Mouse (Mus musculus): ENCODE results near the gene Cables2. TPM values are rescaled to one million over a fixed set of nuclear protein-coding genes. Genes with fewer than 3 reads are reported as not detected.

Cables2 gene
- total RNA-seq, 2 experiments from 2014 or later, result 10.9 TPM

DNA sequence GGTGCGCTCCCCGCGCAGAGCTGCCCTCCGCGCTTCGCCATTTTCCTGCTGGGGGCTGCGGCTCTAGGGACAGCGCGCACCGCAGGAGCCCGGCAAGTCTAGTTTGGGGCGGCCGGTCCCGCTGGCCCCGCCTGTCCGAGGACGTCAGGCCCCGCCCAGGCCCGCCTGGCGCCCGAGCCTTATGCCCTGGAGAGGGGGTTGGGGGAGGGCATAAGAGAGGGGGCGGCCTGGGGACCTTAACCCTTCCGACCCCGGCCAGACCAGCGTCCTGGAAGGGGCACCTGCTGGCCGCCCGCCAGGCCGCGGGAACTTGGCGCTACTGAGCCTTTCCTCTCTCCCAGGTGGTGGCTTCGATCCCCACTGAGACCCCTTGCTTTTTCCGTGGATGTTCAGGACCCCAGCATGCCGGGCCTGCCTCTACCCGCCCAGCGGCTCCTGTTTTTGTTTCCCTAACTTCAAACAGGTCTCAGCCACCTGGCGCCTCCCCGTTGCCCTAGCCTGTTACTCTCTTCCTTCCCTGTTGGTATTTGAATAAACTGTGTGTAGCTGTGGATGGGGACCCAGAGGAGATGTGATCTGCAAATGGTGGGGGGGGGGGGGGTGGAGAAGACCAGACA is 47.4 kb downstream of the Cables2 start, which contains the start of gene Lama5:
TSS of gene Lama5 (minus strand) at position 98 of the 617 bp plus-strand sequence.
- DNase-seq, result peak; percentile 78 to 84

DNA sequence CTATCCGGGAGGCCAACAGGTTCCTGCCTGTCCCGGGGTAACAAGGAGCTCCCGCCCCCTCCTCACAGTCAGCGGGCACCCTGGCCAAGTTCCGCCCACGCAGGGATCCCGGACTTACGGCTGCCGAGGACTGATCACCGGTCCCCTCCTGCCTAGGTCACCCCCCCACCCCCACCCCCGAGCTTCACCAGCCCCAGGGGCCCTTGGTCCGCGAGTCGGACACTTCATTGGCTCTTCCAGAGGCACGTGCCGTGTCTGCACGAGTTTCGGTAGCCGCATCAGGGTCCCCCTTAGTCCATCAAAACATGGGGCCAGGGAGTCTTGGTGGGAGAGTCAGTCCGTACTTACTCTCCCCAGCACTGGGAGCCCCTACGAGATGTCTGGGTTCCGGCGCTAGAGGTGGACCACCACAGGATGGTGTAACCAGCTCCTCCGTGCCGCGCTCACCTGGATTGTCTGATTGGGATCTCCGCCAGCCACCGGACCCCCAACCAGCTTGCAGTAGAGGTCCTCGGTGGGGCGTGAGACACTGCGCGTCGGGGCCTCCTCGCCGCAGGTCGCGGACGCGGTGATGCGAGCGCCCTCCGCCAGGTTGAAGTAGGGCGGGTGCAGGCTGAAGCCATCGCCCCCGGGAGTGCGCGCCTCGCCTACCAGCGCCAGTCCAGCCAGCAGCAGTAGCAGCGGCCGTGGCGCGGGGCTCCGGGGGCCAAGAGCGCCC is 48.1 kb downstream of the Cables2 start:
- DNase-seq, result peak; percentile 54 to 63

DNA sequence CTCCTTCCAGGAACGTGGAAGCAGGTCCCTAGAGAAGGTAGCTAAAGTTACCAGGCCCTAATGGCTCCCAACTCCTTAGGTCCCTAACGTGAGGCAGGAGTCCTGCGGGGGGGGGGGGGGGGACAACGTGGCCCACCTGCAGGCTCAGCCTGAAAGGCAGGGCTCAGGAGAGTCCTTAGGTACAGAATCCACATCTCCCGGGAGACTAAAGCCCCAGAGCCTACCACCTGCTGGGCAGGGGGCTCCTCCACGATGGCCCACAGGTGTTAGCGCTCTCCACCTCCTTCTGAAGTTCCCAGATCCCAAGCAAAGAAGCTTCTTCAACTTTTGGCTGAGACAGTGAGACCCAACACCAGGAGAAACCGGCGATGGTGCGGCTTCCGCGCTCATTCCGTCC is 48.7 kb downstream of the Cables2 start:
- no peak for DNase-seq

DNA sequence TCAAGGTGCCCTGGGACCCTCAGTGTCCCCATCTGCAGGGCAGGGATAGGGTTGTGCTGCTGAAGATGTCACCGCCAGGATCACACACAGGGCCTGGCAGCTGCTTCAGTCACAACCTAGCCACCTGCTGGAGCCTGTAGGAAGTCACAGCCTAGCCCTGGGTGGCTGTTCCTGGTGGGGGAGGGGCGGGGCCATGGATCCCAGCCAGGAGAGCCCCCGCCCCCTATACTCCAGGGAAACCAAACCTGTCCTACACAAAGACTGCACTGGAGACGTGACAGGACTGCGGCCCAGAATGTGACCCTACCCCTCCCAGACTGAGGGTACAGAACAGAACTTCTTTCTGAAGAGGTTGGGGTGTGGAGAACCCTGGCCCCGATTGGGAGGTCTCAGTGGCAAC is 51.0 kb downstream of the Cables2 start:
- peak in 1 of 2 experiments; percentile 40 for DNase-seq

- peak; percentile 32 to 47 for DNase-seq
These were observed 52.2 kb downstream of the Cables2 start for GRCm38 (mm10) chr2:180221051-180221450.

DNA sequence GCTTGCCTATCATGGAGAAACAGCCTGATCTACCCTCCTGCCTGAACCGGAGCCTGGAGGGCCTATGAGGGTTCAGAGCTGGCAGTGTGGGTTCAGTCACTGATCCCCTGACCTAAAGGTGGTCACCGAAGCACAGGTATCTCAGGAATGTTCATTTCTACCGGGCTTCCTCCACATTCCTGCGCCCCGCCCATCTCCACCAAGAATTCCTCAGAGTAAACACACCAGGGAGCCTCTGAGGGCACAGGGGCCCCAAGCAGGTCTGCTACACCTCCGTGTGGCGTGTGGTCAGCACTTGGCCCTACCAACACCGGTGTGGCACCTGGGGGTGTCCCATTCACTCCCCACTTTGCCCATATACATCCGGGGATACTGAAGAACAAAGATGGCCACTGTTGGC is 53.1 kb downstream of the Cables2 start:
- DNase-seq, result no peak

DNA sequence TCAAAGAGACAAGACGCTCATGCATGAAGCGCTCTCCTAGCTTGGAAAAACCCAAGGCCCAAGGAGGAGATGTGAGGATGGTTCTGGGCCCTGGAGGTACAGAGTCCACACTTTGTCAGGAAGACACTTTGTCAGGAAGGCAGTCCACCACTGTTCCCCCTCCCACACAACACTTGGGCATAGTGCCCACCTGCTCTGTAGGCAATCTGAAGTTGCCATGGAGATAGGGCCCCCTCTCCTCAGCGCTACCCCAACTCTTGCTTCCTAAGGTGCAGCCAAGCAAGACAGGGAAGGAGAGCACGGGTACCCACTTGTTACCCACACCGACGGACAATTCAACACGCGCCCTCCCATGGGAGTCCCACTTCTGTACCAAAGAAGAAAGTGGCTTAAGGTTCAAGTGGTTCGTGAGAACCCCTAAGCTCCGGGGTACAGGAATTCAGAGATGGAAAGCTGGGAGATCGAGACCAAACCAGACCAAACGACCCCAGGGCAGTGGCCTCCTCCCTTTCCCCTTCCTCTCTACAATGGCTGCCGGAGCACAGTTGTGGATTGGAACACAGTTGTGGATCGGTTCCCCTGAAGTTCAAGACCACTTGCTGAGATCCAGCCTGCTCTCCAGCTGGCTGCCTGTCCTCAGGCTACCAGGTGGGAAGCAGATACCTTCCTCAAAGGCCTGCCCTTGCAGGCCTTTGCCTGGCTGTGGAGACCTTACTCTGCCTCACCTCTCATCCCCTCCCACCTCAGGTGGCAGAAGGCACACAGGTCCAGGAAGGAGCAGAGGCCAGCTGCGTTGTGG is 54.0 kb downstream of the Cables2 start:
- no peak for DNase-seq

DNA sequence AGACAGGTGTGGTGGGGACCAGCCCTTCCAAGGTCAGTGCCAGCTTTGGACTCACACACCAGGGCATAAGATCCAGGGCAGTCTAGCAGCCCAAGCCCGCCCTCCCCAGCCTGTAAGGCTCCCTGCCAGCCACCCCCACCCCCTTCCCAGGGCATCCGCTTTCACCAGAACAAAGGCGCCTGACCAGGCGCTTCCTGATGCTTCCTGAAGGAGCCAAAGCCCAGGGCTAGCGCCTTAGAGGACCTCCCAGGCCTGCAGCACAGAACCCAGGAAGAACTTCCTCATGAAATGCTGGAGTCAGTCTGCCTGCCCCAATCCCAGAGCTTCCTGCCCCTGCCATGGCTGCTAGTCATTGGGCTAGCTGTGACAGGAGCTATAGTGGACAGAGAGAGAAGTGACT is 54.6 kb downstream of the Cables2 start:
- DNase-seq, result peak; percentile 57 to 72

DNA sequence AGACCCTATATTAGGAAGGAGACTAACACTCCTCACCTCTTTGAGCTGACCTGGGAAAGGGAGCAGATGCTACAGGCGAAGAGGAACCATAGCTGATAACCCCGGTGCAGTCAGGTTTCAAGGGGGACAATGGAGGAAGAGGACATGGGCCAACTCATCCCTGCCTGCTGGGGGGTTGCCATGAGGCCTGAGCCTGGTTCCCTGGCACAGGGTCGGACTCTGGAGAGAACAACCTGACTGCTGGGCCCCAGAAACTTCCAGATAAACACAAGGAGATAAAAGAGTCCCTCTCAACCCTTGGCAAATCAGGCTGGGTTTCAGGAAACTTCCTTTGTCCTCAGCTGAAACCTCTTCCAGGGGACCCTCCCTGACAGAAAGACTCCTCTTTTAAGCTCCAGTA is 55.1 kb downstream of the Cables2 start:
- DNase-seq, result peak in 1 of 2 experiments; percentile 35

GRCm38 (mm10) chr2:180217587-180217986 is 55.7 kb downstream of the Cables2 start:
- DNase-seq, result peak; percentile 90 to 91

DNA sequence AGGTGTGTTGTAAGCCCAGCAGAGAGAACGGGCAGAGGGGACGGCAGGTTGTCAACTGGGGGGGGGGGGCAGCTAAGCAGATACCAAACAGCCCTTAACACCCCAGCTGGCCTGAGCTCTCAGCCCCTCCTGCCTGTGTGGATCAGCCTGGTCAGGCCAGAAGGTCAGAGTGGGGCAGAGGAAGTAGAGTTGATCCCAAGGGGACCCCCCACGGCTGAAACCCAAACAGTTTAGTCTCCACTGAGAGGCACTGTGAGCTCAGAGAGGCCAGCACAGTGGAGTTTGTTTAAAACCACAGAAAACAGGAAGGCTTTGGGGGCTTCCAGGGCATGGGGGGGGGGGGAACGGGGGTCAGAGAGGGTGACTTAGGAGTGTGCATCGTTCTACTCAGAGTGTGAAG is 56.4 kb downstream of the Cables2 start:
- DNase-seq, result no peak

DNA sequence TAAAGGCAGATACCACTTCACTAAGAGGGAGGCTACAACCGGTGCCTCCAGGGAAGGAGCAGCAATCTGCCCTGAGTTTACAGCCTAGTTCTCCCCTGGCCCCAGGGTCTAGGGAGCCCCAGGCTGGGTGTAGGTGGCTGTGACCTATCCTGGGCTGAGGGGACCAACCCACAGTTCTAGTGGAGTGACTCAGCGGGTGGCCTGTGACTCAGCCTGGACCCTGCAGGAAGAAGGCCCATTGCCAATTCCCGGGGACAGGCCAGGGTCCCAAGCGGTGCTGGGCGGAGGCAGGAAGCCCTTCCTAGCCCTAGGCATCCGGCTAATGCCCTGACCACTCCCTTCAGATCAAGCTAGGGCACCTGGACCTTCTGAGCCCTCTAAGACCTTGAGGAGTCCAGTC is 57.3 kb downstream of the Cables2 start:
- peak in 1 of 2 experiments; percentile 82 for DNase-seq

GRCm38 (mm10) chr2:180215011-180215461 is 58.3 kb downstream of the Cables2 start:
- peak in 1 of 2 experiments; percentile 53 for DNase-seq

GRCm38 (mm10) chr2:180214352-180214978 is 58.8 kb downstream of the Cables2 start:
- DNase-seq, result no peak

DNA sequence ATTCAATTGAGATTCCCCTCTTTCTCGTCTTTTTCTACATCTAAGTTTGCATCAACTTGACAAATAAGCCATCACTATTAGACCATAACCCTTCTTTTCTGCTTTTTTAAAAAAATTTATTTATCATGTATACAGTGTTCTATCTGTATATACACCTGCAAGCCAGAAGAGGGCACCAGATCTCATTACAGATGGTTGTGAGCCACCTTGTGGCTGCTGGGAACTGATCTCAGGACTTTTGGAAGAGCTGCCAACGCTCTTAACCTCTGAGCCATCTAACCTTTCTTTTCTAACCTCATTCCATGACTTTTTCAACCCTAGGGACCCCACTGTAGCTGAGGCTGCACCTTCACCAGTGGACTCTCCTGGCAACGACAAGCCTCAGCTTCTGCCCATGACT is 61.0 kb downstream of the Cables2 start:
- DNase-seq, result no peak

GRCm38 (mm10) chr2:180208976-180209375 is 64.3 kb downstream of the Cables2 start:
- DNase-seq, result no peak

Small RNA genes within 50 kb of the gene (microRNA-seq; reads per million reads assigned to microRNA genes)
- 0 reads per million in 2 experiments for gene Mir3091

Other genes with a start within 250 kb of the Cables2 start
- gene Lsm14b, start 248.5 kb downstream of the Cables2 start, total RNA-seq (2021), result 10 to 100 TPM; 62.0 to 62.3 TPM
- gene Psma7, start 231.1 kb downstream of the Cables2 start, total RNA-seq (2021), result 100 to 1,000 TPM; 151 to 161 TPM
- 1 to 10 TPM; 1.9 TPM for gene Ss18l1, start 231.0 kb downstream of the Cables2 start, total RNA-seq (2021)
- 10 to 100 TPM; 27.3 to 31.7 TPM for gene Mtg2, start 202.9 kb downstream of the Cables2 start, total RNA-seq (2021)
- gene Hrh3, start 169.0 kb downstream of the Cables2 start, total RNA-seq (2021), result not detected
- gene Osbpl2, start 154.2 kb downstream of the Cables2 start, total RNA-seq (2021), result 10 to 100 TPM; 32.9 to 36.0 TPM
- gene Adrm1, start 102.0 kb downstream of the Cables2 start, total RNA-seq (2021), result 10 to 100 TPM; 84.0 to 86.8 TPM
- 10 to 100 TPM; 72.2 to 78.5 TPM for gene Lama5, start 47.6 kb downstream of the Cables2 start, total RNA-seq (2021)
- 100 to 1,000 TPM; 561 to 600 TPM for gene Rps21, start 16.1 kb downstream of the Cables2 start, total RNA-seq (2021)
- not detected for gene Rbbp8nl, start 16.4 kb upstream of the Cables2 start, total RNA-seq (2021)
- gene Gata5, start 61.2 kb upstream of the Cables2 start, total RNA-seq (2021), result under 1 TPM; 0.35 to 0.80 TPM
- gene Slco4a1, start 182.7 kb upstream of the Cables2 start, total RNA-seq (2021), result under 1 TPM in 1 of 2 experiments, not detected in 1; 0.23 TPM
- not detected for gene Ntsr1, start 226.5 kb upstream of the Cables2 start, total RNA-seq (2021)